Mouse (Mus musculus) olfactory bulb, adult 2 months (tissue): Measurements from ENCODE around the gene Folr2. TPM values are rescaled to one million over a fixed set of nuclear protein-coding genes. Genes with fewer than 3 reads are reported as not detected.

Experiments
- H3K27ac ChIP-seq: fragments of 200-500 bp; 2 replicates; pipeline ENCODE4 v1.5.1; 2012; ENCODE audit warnings: low read depth, low read length; ENCODE audit not compliant: insufficient read depth
- H3K4me1 ChIP-seq: fragments of 200-500 bp; 2 replicates; pipeline ENCODE4 v1.6.1; 2012; ENCODE audit warnings: low read length; ENCODE audit not compliant: control insufficient read depth, insufficient read depth
- H3K4me3 ChIP-seq: fragments of 200-500 bp; 2 replicates; pipeline ENCODE4 v1.5.1; 2012; ENCODE audit warnings: mild to moderate bottlenecking, low read depth, low read length, moderate library complexity; ENCODE audit not compliant: insufficient read depth
- CTCF ChIP-seq: fragments of 200-500 bp; IDR thresholded peaks from 2 replicates; pipeline ENCODE4 v1.5.1; 2012; ENCODE audit warnings: low read depth, mild to moderate bottlenecking, low read length, moderate library complexity; ENCODE audit not compliant: insufficient read depth
- POLR2A ChIP-seq: fragments of 200-500 bp; IDR thresholded peaks from 2 replicates; pipeline ENCODE4 v1.6.1; 2012; ENCODE audit warnings: mild to moderate bottlenecking, low read depth, low read length, moderate library complexity; ENCODE audit not compliant: insufficient read depth
- WGBS: fragments of 180-500 bp; shearing (Covaris S2); methylation state at CpG from one replicate; pipeline ENCODE4 v1.1.7; 2018; 5-methylcytosine and 5-hydroxymethylcytosine counted together
- polyA plus RNA-seq: library from polyadenylated mRNA; stranded (reverse); fragments of >200 nt; gene quantifications from 2 replicates; pipeline ENCODE4 v1.2.4, GENCODE M21; 2012; ENCODE audit warnings: low replicate concordance; ENCODE audit not compliant: missing spikeins, insufficient read depth, insufficient read length

Folr2 gene
- polyA plus RNA-seq, 1 experiment: not detected

DNA sequence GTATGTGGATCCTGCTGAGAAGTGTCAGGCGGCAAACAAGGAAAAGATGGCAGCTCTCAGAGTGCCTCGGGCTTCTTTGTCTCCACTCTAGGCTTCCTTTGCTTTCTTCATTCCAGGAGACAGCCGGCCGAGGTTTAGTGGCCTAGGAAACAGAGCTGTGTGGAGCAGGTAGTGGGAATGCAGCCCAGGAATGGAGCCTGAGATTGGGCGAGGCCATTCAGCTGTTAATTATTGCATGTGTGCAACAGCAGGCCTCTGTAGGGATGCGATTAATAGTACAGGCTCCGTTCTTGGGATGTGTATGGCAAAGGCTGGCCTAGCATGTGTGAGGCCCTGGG lies 12.1 kb upstream of the Folr2 start:
- no peak overlapping the region for H3K27ac ChIP-seq
- peaks cover 3% of the 10 kb centered on the region; the same call in 1 of the 2 replicates for H3K4me1 ChIP-seq
- TF ChIP-seq CTCF: no peak
- no peak overlapping the region for H3K4me3 ChIP-seq
- 65% methylated on average over 7 of the region's 7 CpGs for WGBS

DNA sequence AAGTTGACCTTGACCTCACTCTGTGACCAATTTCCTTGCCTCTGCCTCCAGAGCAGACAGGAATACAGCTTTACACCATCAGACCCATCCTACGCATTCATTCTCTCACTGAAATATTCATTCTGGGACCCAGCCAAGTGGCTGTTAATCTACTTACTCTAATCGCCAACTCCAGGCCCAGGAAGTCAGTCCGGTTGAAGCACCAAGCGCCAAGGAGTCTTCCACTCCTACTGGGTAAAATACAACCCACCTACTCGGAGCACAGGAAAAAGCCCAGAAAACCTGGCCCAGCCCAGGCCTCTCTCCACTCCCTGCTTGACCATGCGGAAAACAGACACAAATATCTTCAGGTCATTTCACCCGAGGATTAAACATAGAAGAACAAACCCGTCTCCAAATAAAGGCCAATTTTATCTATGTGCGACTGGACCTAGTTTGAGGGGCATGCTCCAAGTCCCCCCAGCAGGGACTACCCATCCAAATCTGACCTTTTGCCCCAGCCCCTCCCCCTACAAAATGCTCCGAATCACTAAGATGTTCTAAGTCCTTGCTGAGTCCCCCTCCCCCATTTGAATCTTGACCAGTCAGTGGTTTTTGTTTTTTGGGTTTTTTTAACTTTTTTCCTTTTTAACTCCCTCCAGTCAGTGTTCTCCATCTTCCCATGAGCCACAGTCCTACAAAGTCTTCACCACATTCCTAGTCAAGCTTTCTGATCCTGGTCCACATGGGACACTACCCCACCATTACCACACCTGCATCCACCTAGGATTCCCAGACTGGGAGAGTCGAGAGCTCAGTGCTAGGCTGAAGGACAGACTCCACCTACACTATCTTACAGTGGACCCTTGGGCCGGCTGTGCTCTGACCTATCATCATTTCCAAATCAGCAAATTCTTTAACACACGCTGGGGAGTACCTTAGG lies 11.5 kb upstream of the Folr2 start:
- 67% methylated on average over 13 of the region's 13 CpGs for WGBS
- H3K4me3 ChIP-seq: no peak overlapping the region
- H3K4me1 ChIP-seq: peaks cover 3% of the 10 kb centered on the region; the same call in 1 of the 2 replicates
- TF ChIP-seq CTCF: no peak
- TF ChIP-seq POLR2A: no peak
- H3K27ac ChIP-seq: no peak overlapping the region

DNA sequence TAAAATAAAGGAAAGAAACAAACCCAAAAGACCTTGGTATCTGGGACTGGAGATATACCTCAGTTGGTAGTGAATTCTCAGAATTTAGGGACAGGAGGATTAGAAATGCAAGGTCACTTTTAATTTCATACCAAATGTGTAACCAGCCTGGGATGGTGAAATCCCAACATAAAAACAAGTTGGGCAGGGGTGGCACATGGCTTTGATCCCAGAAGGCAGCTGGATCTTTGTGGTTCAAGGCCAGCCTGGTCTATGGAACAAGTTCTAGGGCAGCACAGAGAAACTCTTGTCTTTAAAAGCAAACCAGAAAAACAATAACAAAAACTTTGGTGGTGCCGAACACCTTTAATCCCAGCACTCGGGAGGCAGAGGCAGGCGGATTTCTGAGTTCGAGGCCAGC lies 10.5 kb upstream of the Folr2 start:
- TF ChIP-seq POLR2A (no peak), CTCF (no peak)
- Histone ChIP-seq H3K4me3 (no peak overlapping the region), H3K4me1 (peaks cover 3% of the 10 kb centered on the region; the same call in 1 of the 2 replicates), H3K27ac (no peak overlapping the region)
- 99% methylated on average over 4 of the region's 4 CpGs for WGBS

DNA sequence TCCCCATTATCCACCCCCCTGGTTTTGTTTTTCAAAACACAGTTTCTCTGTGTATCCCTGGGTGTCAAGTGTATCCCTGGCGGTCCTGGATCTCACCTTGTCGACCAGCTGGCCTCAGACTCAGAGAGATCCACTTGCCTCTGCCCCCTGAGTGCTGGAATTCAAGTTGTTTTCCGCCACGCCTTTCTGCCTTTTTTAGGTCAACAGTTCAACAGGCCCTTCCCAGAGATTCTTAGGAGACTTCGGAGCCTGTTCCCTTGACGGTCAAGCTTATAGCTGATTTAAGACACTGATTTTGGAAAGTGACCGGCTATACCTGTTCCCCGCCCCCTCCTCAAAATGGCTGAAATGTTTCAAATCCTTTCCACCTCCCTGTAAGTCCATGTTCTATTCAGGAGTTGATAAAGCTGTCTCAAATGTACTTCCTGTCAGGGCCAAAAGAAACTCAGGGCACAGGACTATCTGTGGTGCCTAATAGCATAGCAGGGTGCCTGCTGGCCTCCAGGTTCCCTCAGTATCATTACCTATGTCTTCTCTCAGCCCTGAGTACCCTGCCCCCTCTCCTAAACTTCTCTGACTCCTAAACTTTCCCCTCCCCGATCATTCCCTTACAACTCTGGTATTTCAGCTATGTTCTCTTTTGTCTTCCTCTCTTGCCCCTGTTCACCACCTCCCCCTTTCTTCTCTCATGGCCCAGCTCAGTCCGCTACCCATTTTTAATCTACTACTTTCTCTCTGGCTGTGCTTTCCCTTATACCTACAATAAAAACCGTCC lies 9.7 kb upstream of the Folr2 start:
- Histone ChIP-seq H3K4me3 (no peak overlapping the region), H3K27ac (no peak overlapping the region), H3K4me1 (peaks cover 3% of the 10 kb centered on the region; the same call in 1 of the 2 replicates)
- 82% methylated on average over 11 of the region's 11 CpGs for WGBS
- TF ChIP-seq CTCF (no peak), POLR2A (no peak)

DNA sequence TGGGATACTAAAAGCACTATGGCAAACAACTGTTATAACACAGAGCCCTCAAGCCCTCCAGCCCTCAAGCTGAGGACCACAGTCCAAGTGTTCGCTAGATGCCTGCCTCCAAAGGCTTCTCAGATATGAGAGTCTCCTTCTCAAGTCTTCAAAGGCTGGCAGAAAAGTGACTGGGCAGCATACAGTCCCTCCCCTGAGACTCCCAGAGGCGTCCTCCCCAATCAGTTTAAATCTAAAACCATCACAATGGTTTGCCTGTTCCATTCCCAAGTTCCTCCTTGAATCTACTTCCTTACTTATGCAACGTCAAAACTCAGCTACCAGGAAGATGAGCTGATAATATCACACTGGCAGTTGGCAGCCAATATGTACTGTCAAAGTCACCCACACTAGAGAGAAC lies 6.4 kb upstream of the Folr2 start, which contains the start of gene Anapc15:
TSS of gene Anapc15 (plus strand) at position 301 of the 400 bp plus-strand sequence.
- TF ChIP-seq CTCF: no peak
- no peak for TF ChIP-seq POLR2A
- H3K4me1 ChIP-seq: no peaks in the 10 kb centered on the region

DNA sequence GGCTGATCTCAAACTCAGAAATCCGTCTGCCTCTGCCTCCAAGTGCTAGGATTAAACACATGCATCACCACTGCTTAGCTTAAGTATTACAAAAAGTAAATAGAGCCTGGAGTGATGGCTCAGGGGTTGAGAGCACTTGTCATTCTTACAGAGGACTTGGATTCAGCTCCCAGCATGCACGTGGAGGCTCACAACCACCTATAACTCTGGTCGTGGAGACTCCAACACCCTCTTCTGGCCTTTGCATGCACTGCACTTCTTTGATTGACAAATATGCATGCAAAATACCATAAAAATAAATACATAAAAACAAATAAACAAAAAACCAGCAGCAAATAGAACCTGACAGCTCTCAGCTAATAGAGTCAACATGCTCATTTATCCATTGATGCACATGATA lies 5.3 kb upstream of the Folr2 start:
- no peak overlapping the region for H3K4me3 ChIP-seq
- no peak overlapping the region for H3K27ac ChIP-seq
- 85% methylated on average over 3 of the region's 3 CpGs for WGBS
- no peaks in the 10 kb centered on the region for H3K4me1 ChIP-seq
- TF ChIP-seq CTCF: no peak
- no peak for TF ChIP-seq POLR2A

More for the DNA sequence above, 6.4 kb upstream of the Folr2 start, which contains the start of gene Anapc15:
- no peak within 1 kb of the TSS for H3K27ac ChIP-seq
- H3K4me3 ChIP-seq: no peak within 1 kb of the TSS
- 78% methylated on average over 3 of the region's 3 CpGs for WGBS

DNA sequence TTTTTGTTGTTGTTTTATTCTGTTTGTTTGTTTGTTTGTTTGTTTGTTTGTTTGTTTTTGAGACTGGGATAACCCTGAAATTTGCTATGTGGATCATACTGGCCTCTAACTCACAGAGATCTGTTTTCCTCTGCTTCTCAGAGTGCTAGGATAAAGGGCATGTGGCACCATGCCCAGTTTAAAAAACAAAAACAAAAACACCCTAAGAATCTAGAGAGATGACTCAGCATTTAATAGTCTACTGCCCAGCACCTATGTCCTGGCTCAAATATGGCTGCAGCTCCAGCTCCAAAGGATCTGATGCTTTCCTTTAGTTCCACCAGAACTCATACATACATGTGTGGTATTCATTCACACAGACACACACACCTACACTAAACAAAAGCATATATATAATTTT lies 4.0 kb upstream of the Folr2 start:
- Histone ChIP-seq H3K4me1 (no peaks in the 10 kb centered on the region), H3K27ac (no peak overlapping the region), H3K4me3 (no peak overlapping the region)
- no peak for TF ChIP-seq CTCF
- TF ChIP-seq POLR2A: no peak

DNA sequence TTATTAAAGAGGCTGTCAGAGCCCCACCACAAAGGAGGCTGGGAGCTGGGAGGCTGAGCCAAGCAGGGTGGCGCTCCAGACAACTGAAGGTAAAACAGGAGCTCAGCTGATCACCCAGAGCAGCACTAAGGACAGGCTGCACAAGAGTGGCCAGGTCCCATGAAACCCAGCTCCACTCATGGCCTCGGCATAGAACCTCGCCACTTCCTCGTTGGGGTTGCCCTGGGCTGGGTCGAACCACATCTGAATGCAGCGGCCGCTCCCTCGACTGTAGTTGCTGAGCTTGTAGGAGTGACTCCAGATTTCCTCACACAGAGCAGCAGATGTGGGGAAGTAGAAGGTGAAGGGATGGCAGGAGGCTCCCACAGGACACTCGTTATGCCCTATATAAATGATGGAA lies 1.4 kb upstream of the Folr2 start:
- TF ChIP-seq POLR2A: no peak
- no peak for TF ChIP-seq CTCF
- 84% methylated on average over 9 of the region's 9 CpGs for WGBS
- H3K27ac ChIP-seq: no peak overlapping the region
- no peaks in the 10 kb centered on the region for H3K4me1 ChIP-seq
- no peak overlapping the region for H3K4me3 ChIP-seq

DNA sequence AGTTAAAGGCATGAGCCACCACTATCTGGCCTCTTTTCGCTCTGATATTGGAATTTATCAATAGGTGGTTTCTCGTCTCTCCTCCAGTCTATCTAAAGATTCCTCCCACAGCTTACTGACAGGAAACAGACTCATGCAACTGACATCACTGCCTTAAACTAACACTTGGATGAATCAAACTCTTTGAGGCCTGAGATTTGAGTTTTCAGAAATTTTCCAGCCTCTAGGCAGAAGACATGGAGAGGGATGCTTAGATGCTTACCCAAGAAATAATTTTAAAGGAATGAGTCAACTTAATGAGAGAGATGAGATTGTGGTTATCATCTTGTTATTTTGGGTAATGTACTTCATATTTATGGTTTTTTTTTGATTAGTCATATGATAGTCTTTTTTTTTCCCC lies 3.2 kb downstream of the Folr2 start:
- TF ChIP-seq POLR2A (no peak), CTCF (no peak)
- WGBS: 87% methylated on average over 2 of the region's 2 CpGs
- H3K4me1 ChIP-seq: no peaks in the 10 kb centered on the region
- H3K27ac ChIP-seq: no peak overlapping the region
- no peak overlapping the region for H3K4me3 ChIP-seq
